Mouse (Mus musculus) adrenal gland, postnatal 4 days (tissue): ENCODE data around the gene Tubgcp6. TPM values are rescaled to one million over a fixed set of nuclear protein-coding genes. Genes with fewer than 3 reads are reported as not detected.

Source experiments
- DNase-seq, 2 experiments: peaks; one replicate each; pipeline ENCODE4 v3.0.0; 2021 to 2022; ENCODE audit warnings: low spot score in 2 of 2, mixed read lengths in 2 of 2
- total RNA-seq, 2 experiments: library from RNA; stranded (reverse); gene quantifications; 2 replicates each; pipeline ENCODE4 v1.2.3; 2021

Gene Tubgcp6
- total RNA-seq, 2 experiments from 2014 or later: 20.1 to 24.8 TPM

DNA sequence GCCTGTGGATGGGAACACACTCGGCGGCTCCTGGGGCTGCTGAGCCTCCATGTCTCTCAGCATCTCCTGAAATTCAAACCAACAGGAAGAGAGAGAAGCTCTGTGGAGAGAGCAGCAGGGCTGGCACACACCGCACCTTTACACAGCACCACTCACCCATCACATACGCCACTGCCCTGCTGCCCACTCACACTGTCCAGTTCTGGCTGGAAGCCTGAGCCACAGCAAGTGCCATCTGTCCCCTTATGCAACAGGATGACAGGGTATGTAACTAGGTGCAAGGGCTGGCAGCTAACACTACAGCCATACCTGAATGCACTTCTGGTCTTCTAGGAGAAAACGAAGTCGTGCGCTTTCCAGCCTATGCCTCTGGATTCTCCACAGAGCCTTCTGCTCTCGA lies 18.5 kb downstream of the Tubgcp6 start:
- no peak for DNase-seq

DNA sequence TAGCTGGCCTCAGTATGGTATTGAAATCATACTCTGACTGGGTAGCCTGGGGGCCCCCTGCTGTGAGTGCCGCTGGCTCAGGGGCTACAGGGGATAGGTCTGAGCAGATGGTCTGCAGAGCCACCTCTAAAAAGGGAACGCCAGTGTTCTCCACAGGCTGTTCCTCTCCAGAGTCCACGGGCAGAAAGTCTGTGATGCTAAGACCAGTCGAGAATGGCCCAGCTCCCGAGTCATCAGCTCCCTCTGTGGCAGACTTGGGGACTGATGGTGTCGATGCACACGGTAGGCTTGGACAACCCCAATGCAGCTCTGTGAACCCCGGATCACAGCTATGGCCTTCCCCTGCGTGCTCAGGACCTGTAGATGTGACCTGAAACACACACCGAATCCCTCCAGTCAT lies 19.0 kb downstream of the Tubgcp6 start:
- DNase-seq: no peak

DNA sequence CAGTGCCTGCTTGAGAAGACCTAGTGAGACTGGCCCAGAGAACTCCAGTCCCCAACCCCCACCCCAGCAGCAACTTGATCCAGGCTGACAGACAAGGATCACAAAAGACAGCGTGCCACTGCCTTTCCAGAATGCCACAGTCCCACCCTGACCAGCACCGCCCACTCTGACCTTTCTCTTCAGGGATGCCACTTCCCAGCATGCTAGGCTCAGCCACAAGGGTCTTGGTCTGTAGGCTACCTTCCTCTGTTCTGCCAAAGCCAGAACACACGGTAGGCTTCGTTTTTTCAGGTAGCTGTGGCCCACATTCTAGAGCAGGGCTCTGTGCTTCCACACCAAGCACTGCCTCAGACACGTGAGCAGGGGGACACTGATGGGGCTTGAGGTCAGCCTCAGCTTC lies 20.3 kb downstream of the Tubgcp6 start:
- DNase-seq: no peak

DNA sequence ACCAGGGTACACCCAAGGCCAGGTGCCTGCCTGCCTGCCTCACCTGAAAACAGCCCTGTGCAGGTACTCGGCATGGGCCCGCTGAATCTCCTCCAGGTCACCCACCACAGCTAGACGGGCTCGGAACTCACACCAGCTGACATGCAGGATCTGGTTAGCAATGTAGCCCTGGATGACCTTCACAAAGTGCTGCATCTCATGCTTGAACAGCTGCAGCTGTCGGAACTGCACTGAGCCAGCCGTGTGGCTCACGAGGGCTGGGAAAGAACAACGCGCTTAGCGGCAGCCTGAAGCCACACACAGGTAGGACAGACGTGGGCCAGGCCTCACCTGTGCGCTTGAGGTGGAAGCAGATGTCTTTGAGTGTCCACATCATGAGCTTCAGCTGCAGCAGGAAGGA lies 22.1 kb downstream of the Tubgcp6 start:
- no peak for DNase-seq

DNA sequence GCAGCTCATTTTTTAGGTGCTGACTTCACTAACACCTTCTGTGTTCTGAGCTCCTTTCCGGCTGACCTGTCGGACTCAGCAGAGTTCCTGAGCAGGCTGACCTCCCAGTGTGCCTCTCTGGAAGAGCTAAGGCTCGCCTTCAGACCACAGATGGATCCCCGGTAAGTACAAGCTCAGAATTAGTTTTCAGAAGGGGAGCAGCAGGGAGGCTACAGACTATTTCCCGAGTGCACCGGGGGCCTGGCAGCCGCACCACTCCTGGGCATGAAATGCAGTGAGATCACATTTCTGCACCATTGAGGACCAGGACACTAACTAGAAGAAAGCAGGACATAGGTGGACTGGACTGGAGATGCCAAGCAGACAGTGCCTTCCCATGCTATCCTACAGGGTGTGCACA lies 24.3 kb downstream of the Tubgcp6 start:
- DNase-seq: no peak

DNA sequence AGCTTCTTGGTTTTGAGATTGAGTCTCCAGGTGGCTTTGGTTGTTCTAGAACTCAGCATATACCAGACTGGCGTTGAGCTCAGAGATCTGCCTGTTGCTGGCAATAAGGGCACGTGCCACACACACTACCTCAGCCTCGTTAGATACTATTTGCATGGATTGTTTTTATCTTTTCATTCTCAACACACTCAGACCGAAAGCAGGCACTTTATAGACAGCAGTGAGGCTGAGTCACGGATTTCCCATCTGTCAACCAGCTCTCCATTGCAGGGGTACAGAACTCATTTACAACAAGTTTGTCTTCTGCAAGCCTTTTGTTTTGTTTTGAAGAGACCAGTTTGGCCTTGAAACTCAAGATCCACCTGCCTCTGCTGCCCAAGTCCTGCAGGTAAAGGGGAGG lies 25.5 kb downstream of the Tubgcp6 start:
- no peak for DNase-seq

DNA sequence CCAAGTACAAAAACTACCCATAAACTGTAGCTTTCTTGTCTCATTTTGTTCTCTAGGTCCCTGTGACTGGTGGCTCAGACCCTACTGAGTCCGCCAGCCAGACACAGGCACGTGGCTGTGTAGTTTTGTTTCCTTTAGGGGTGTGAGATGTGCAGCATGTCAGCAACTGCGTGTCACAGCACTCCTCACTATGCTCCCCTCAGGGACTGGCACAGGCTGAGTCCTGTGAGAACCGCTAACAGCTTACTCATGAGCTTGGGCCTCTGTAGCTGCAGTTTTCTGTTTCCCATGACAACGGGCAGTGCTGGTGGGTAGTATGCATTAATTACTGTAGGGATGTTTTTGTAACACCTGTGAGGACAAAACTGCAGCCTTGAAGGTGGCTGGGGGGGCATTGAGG lies 30.7 kb downstream of the Tubgcp6 start:
- no peak for DNase-seq

DNA sequence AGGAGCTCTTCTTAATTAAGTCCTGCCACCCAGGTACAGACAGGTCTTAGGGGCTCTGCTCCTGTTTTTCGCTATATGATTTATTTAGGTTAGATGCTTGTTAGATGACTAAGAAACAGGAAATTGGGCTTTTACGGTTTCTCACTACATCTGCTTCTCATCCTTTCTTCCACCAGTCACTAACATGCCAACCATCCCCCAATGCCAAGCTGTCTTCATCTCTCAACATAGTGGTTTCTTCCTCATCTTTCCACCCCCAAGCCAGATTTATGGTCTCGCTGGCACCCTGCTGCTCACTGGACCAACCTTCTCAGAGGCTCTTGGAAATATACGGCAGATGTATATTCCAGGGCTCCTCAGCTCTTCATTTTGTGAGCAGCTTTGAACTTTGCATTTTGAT lies 32.2 kb downstream of the Tubgcp6 start:
- DNase-seq: no peak

DNA sequence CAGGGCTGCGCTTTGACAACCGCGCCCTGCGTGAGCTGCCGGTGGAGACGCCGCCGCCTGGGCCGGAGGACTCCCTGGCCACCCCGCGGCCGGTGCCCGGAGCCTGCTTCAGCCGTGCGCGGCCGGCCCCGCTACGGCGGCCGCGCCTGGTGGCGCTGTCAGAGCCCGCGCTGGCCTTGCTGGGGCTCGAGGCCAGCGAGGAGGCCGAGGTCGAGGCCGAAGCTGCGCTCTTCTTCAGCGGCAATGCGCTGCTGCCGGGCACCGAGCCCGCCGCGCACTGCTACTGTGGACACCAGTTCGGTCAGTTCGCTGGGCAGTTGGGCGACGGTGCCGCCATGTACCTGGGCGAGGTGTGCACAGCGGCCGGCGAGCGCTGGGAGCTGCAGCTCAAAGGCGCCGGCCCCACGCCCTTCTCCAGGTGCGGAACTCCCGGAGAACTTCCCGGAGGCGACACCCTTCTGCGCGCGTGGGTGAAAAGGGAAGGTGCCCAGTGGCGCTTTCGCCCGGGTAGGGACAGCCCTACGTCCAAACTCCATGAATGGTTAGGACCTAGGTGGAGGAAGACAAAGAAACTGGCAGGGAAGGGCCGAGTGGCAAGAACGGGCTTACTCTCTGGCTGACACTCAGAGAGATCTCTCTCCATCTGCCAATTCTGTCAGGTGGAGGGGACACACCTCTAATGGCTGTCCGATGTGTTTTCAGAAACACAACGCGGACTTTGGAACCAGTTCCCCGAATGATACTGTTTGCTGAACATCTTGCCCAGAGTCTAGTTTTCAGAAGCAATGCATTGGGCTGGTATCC lies 33.5 kb downstream of the Tubgcp6 start:
- DNase-seq: peak in 1 of 2 experiments; percentile 39

DNA sequence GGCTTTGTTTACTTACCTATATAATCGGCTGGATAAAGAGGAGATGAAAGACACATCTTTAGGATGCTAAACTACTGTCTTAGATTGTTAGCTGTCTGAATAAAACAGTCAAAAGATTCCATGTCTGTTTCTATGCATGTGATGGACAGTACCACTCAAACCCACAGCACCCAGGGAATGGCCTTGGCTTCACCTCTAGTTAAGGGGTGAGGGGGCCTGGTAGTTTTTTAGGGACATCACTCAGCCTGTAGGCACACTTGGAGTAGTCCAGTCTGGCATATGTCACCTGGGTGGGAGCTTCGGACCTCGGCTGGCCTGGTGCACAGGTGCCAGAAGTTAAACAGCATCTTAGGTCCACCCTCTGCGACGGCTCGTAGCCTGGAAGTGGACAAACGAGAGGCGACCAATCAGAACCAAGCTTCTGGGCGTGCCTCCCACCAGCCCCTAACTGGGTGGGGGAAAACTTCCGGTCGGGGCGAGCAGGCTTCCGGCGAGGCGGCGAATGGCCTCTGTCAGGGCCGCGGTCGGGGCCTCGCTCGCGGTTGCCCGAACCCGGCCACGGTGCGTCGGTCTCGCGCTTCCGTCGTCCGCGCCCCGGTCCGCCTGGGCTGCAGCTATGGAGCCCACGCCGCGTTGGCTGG lies 34.2 kb downstream of the Tubgcp6 start, which contains the start of gene Selenoo:
TSS of gene Selenoo (plus strand) at position 478 of the 641 bp plus-strand sequence.
- peak; percentile 80 to 84 for DNase-seq

DNA sequence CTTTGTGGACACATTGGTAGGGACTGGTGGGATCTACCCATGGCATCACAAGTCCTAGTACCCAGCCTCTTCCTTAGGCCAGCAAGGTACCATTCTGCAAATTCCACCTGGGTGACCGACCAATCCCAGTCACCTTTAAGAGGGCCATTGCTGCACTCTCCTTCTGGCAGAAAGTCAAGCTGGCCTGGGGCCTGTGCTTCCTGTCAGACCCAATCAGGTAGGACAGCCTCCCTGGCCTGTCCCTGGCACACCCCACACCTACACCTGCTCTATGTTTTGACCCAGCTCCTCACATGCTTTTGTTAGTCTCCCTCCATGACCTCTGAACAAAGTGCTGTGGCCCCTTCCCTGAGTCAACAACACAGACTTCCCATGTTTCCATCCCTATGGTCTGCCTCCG lies 38.1 kb downstream of the Tubgcp6 start:
- DNase-seq: no peak

DNA sequence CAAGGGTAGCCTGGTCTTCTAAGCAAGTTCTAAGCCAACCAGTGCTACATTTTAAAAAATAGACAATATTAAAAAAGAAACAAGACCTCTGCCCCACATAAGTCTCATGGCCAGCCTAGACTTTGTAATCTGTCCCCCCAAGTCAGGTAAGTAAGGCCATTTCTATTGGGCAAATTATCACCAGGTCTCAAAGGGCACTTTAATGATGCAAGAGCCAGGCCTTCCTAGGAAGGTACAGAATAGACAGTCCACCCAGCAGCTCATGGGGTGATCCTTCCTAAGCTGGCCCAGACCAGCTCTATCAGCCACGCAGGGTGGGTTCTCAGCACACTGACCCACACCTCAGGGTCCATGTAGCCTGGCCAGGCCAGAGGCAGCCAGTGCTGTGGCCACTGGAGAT lies 39.0 kb downstream of the Tubgcp6 start:
- DNase-seq: no peak

DNA sequence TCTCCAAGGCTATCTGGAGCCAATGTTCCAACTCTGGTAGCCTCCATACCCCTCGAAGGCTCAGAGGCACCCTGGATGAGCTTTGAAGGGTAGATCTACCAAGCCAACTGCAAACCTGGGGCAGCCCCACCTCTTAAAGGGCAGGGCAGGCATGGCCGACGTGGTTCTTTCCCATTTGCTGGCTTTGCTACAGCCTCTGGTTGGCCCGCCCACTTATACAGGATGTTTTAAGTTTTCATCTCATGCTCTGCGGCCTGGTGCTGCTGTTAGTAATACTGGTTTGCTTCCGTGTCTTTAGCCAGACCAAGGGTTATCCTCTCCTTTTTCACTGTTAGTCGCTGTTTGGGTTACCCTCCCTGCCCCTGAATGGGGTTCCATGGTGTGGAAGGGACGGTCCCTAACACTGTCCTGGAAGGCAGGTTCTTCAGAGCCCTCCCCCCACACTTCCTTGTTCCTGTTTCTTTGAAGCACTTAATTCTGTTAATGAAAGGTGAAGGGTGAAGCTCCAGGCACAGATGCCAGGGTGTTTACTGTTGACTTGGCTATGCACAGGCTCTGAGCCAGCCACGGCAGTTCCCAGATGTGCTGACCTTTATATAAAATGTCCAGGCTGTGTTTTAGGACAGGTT lies 44.6 kb downstream of the Tubgcp6 start:
- no peak for DNase-seq

DNA sequence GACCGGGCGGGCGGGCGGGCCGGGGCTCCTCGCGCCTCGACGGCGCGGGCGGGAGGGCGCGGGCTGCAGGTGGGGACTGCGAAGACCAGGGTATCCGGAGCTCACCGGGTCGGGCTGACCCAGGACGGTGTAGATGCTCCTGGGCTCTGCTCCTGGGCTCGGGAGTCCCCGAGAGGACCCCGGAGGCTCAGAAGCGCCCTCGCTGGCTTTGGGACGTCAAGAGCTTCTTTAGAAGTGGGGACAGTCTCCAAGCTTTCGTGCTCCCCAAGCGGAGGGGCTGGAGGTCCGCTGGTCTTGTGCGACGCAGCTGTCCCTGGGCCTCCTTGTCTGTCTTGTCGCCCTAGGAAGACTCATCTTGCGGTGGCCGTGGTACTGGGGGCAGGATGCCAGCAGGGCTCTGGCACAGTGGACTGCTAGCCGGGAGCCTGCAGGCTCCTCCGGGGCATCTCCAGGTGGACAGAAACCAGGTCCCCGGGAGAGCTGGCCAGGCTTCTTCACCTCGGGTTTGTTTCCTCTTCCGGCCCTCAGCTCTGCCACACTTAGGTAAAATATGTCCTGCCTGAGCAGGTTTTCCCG lies 46.7 kb downstream of the Tubgcp6 start:
- peak in 1 of 2 experiments; percentile 35 for DNase-seq

DNA sequence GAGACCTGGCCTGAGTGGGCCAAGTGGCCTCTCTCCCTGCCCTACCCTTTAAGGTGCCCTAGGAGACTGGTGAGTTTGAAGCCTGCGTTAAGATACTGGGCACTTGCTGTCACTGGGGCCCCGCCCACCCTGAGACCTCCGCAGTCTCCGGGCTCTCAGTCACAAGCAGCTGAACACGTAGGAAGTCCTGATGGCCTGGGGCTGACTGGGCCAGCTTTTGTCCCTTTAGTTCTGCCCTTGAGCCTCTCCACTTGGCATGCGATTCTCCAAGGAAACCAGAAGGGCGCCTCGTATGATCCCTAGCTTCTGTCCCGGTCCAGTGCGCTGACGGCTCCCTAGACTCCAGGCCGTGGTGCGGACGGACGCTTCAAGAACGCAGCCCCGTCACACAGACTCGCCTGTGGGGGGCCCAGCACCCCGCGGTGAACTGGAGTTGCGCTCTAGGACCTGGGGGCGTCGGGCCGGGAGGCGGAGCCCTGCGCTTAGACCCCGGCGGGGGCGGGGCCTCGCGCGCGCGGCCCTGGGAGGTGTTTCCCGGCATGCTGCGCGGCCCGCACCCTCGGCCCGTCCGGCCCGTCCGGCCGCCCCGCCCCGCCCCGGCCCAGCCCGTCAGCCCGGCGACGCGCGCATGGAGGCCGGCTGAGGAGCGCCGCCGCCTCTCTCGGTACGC lies 47.3 kb downstream of the Tubgcp6 start:
- peak; percentile 81 to 84 for DNase-seq

DNA sequence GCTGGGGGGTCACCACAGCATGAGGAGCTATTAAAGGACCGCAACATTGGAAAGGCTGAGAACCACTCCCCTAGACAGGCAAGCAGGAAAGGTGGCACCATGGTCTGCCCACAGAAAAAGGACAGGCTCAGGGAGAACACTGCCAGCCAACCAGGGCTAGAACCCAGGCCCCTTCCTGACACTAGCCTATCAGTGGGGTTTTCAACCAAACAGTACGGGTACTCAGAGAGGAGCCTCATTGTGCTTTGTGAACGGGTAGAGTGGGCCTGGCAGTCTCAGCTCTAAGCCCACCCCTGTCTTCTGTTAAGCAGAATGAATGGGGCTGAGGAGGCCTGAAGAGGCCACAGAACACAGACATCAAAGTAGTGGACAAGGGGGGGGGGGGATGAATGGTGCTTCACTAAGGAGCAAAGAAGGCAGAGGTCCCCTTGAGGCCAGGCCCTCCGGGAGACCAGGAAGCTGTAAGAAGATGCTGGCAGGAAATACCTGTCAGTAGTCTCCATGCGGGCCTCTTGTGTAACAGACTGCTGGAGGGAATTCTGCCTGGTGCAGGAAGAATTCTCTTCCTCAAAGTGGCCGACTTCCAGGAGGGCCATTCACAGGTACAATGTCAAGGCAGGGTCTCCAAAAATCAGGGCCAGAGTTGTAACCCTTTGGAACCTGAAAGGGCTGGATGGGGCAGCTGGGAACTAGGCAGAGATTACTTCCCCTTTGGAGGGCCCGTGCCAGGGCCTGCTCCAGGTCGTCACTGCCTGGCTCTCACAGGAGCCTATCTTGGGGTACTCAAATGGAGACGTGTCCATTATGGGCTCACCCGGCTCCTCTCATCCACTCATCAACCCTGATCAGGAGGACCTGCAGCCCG lies 48.1 kb downstream of the Tubgcp6 start, which contains the start of gene Trabd:
TSS of gene Trabd (plus strand) at position 512 of the 865 bp plus-strand sequence.
- no peak for DNase-seq

DNA sequence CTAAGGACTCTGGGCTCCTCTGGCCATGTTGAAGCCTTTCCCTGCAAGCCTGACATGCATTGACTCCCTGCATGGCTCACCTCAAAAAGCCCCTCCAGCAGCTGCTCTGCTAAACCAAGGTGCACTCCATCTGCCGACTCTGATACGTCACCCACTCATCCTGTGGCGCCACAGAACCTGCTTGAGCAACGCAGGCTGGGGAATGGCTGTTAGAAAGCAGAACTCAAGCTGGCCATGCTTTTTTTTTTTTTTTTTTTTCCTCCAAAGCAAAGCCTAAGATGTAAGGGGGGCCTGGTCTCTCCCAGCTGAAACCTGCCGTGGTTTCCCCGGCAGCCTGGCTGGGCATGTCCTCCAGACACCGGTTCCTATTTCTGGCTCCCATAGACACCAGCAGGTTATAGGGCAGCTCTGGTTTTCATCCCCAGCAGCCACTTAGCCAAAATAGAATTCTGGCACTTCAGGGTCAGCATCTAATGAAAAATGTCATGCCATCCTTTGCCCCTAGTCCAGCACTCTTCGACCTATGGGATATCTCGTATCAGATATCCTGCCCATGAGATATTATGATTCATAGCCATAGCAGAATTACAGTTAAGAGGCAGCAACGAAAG lies 48.8 kb downstream of the Tubgcp6 start:
- DNase-seq: no peak

DNA sequence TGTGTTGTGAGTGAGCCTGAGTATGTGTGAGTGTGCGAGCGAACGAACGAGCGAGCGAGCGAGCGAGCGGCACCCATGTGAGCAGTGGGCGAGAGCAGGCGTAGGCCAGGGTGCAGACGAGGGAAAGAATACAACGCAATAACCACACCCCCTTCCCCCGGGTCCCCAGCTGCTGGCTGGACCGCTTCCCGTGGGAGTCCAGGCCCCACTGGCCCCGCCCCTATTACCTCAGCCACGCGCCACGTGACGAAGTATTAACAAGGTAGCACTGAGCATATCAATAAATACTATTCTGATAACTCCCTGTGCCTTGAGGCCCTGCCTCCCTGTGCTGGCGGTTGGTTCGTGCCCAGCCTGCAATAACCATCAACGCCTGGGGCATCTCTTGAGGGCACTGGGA lies 52.3 kb downstream of the Tubgcp6 start:
- no peak for DNase-seq

DNA sequence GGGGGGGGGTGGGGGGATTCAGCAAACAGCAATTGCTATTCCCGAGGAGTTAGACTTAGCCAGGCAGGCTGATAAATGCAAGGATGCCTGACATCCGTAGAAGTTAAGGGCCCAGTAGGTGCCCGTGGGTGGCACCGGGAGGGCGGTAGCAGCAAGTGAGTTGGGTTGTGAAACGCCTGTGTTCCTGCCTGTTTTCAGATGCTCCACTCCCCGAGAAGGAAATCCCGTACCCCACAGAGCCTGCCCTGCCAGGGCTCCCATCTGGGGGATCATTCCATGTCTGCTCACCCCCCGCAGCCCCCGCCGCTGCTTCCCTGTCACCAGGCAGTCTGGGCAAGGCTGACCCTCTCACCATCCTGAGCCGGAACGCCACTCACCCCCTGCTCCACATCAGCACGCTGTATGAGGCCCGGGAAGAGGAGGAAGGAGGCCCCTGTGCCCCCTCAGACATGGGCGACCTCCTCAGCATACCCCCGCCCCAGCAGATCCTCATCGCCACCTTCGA lies 53.5 kb downstream of the Tubgcp6 start:
- no peak for DNase-seq

DNA sequence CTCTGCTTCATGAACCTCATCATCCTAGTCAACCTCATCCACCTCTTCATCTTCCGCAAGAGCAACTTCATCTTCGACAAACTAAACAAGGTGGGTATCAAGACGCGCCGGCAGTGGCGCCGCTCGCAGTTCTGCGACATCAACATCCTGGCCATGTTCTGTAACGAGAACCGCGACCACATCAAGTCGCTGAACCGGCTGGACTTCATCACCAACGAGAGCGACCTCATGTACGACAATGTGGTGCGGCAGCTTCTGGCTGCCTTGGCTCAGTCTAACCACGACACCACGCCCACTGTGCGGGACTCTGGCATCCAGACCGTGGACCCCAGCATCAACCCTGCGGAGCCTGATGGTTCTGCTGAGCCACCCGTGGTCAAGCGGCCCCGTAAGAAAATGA lies 54.7 kb downstream of the Tubgcp6 start:
- DNase-seq: no peak
